Mouse (Mus musculus) liver, embryonic 15.5 days (tissue): Measurements from ENCODE around the gene Dnm1. TPM values are rescaled to one million over a fixed set of nuclear protein-coding genes. Genes with fewer than 3 reads are reported as not detected.

Source experiments
- ATAC-seq: fragments of 200-750 bp; cut with Nextera tagmentation; 2 replicates; pipeline ENCODE4 v1.8.0; 2017; ENCODE audit warnings: moderate number of reproducible peaks, mild to moderate bottlenecking, moderate library complexity; ENCODE audit not compliant: insufficient read depth
- H3K27ac ChIP-seq: fragments of 300-500 bp; sonication (generic); replicated peaks from 2 replicates; pipeline ENCODE4 v1.5.1; 2015; ENCODE audit warnings: mild to moderate bottlenecking, inconsistent platforms
- H3K27me3 ChIP-seq: fragments of 300-500 bp; sonication (generic); 2 replicates; pipeline ENCODE4 v1.6.1; 2015; ENCODE audit warnings: mild to moderate bottlenecking, inconsistent platforms
- H3K36me3 ChIP-seq: fragments of 300-500 bp; sonication (generic); replicated peaks from 2 replicates; pipeline ENCODE4 v1.6.1; 2015; ENCODE audit warnings: moderate library complexity, mild to moderate bottlenecking, inconsistent platforms
- H3K4me1 ChIP-seq: fragments of 300-500 bp; sonication (generic); replicated peaks from 2 replicates; pipeline ENCODE4 v1.6.1; 2015; ENCODE audit warnings: inconsistent platforms
- H3K4me2 ChIP-seq: fragments of 300-500 bp; sonication (generic); 2 replicates; pipeline ENCODE4 v1.6.1; 2015; ENCODE audit warnings: moderate library complexity, mild to moderate bottlenecking, inconsistent platforms
- H3K4me3 ChIP-seq: fragments of 300-500 bp; sonication (generic); replicated peaks from 2 replicates; pipeline ENCODE4 v1.5.1; 2015; ENCODE audit warnings: mild to moderate bottlenecking, inconsistent platforms
- H3K9ac ChIP-seq: fragments of 300-500 bp; sonication (generic); 2 replicates; pipeline ENCODE4 v1.6.1; 2015; ENCODE audit warnings: moderate library complexity, mild to moderate bottlenecking, inconsistent platforms
- H3K9me3 ChIP-seq: fragments of 300-500 bp; sonication (generic); replicated peaks from 2 replicates; pipeline ENCODE4 v1.6.1; 2016; ENCODE audit warnings: inconsistent platforms
- WGBS: fragments of 180-500 bp; shearing (Covaris S2); methylation state at CpG from one replicate; pipeline ENCODE4 v1.1.7; 2015; ENCODE audit warnings: mixed read lengths; ENCODE audit not compliant: insufficient replicate concordance; 5-methylcytosine and 5-hydroxymethylcytosine counted together
- polyA plus RNA-seq: library from polyadenylated mRNA; unstranded; fragments of >200 nt; fragmentation: Nextera tagmentation; extraction: Ambion mirVana; gene quantifications from 2 replicates; pipeline ENCODE4 v1.2.1, GENCODE M21; 2015

The Dnm1 gene
- polyA plus RNA-seq, 1 experiment from 2014 or later: 0.50 TPM

GRCm38 (mm10) chr2:32381775-32382223 lies 28.7 kb upstream of the Dnm1 start, which contains the start of gene 1110008P14Rik:
Gene 1110008P14Rik (minus strand): TSS chr2:32381938.
- Histone ChIP-seq H3K9ac (peak within 1 kb of the TSS; percentile 69), H3K36me3 (peaks cover 29% of the 10 kb centered on the region), H3K4me1 (peaks cover 25% of the 10 kb centered on the region), H3K4me3 (peak within 1 kb of the TSS; percentile 68), H3K9me3 (no peaks in the 10 kb centered on the region), H3K4me2 (peak within 1 kb of the TSS; percentile 98), H3K27me3 (peaks cover 36% of the 10 kb centered on the region), H3K27ac (peak within 1 kb of the TSS; percentile 74)
- under 1% methylated on average over 47 of the region's 47 CpGs for WGBS
- peak; percentile 92 for ATAC-seq

- Histone ChIP-seq H3K4me2 (peak overlapping the region; percentile 98), H3K27ac (peak overlapping the region; percentile 74), H3K27me3 (peaks cover 36% of the 10 kb centered on the region), H3K4me3 (peak overlapping the region; percentile 68), H3K4me1 (peaks cover 25% of the 10 kb centered on the region), H3K9me3 (no peaks in the 10 kb centered on the region), H3K9ac (peak overlapping the region; percentile 69), H3K36me3 (peaks cover 35% of the 10 kb centered on the region)
- WGBS: under 1% methylated on average over 27 of the region's 27 CpGs
- ATAC-seq: peak; percentile 35
Measured at GRCm38 (mm10) chr2:32381141-32381774, 28.1 kb upstream of the Dnm1 start.

- H3K27ac ChIP-seq: no peak overlapping the region
- no peak overlapping the region for H3K4me3 ChIP-seq
- 77% methylated on average over 7 of the region's 7 CpGs for WGBS
- peaks cover 25% of the 10 kb centered on the region for H3K4me1 ChIP-seq
- peaks cover 47% of the 10 kb centered on the region for H3K36me3 ChIP-seq
- H3K9me3 ChIP-seq: no peaks in the 10 kb centered on the region
- H3K4me2 ChIP-seq: no peak overlapping the region
- H3K9ac ChIP-seq: no peak overlapping the region
- no peak for ATAC-seq
- H3K27me3 ChIP-seq: peaks cover 30% of the 10 kb centered on the region
Measured at GRCm38 (mm10) chr2:32380001-32380500, 26.9 kb upstream of the Dnm1 start.

GRCm38 (mm10) chr2:32376963-32377362 lies 23.8 kb upstream of the Dnm1 start:
- H3K27me3 ChIP-seq: 0 out of 2 replicates have a peak, but pooled peaks cover under 1% of the 10 kb centered on the region
- H3K36me3 ChIP-seq: peaks cover 74% of the 10 kb centered on the region
- no peak for ATAC-seq
- WGBS: 77% methylated on average over 10 of the region's 10 CpGs
- no peak overlapping the region for H3K27ac ChIP-seq
- peaks cover 20% of the 10 kb centered on the region for H3K4me1 ChIP-seq
- no peak overlapping the region for H3K4me2 ChIP-seq
- H3K9me3 ChIP-seq: no peaks in the 10 kb centered on the region
- no peak overlapping the region for H3K9ac ChIP-seq
- H3K4me3 ChIP-seq: no peak overlapping the region

- H3K9me3 ChIP-seq: no peaks in the 10 kb centered on the region
- H3K36me3 ChIP-seq: peaks cover 90% of the 10 kb centered on the region
- H3K27me3 ChIP-seq: no peaks in the 10 kb centered on the region
- peaks cover 6% of the 10 kb centered on the region for H3K4me1 ChIP-seq
- H3K9ac ChIP-seq: no peak overlapping the region
- no peak overlapping the region for H3K27ac ChIP-seq
- ATAC-seq: no peak
- H3K4me3 ChIP-seq: no peak overlapping the region
- WGBS: 82% methylated on average over 13 of the region's 13 CpGs
- no peak overlapping the region for H3K4me2 ChIP-seq
Measured at GRCm38 (mm10) chr2:32375317-32375940, 22.3 kb upstream of the Dnm1 start.

GRCm38 (mm10) chr2:32374191-32374590 lies 21.1 kb upstream of the Dnm1 start:
- Histone ChIP-seq H3K27ac (no peak overlapping the region), H3K4me1 (no peaks in the 10 kb centered on the region), H3K27me3 (no peaks in the 10 kb centered on the region), H3K36me3 (peaks cover 95% of the 10 kb centered on the region), H3K9ac (no peak overlapping the region), H3K4me3 (no peak overlapping the region), H3K4me2 (no peak overlapping the region), H3K9me3 (no peaks in the 10 kb centered on the region)
- no peak for ATAC-seq
- 82% methylated on average over 10 of the region's 10 CpGs for WGBS

GRCm38 (mm10) chr2:32367315-32367714 lies 14.2 kb upstream of the Dnm1 start:
- Histone ChIP-seq H3K9ac (no peak overlapping the region), H3K27me3 (no peaks in the 10 kb centered on the region), H3K27ac (no peak overlapping the region), H3K36me3 (peaks cover 65% of the 10 kb centered on the region), H3K4me1 (peaks cover 23% of the 10 kb centered on the region), H3K4me3 (no peak overlapping the region), H3K4me2 (no peak overlapping the region), H3K9me3 (no peaks in the 10 kb centered on the region)
- WGBS: 80% methylated on average over 5 of the region's 5 CpGs
- ATAC-seq: no peak

GRCm38 (mm10) chr2:32364121-32364520 lies 11.0 kb upstream of the Dnm1 start:
- Histone ChIP-seq H3K27me3 (peaks cover 4% of the 10 kb centered on the region; the same call in 1 of the 2 replicates), H3K9me3 (no peaks in the 10 kb centered on the region), H3K36me3 (peaks cover 35% of the 10 kb centered on the region), H3K4me1 (peaks cover 42% of the 10 kb centered on the region), H3K9ac (peak overlapping the region; percentile 91; the same call in 1 of the 2 replicates), H3K4me3 (peak overlapping the region; percentile 90), H3K27ac (peak overlapping the region; percentile 95), H3K4me2 (peak overlapping the region; percentile 93)
- WGBS: 50% methylated on average over 8 of the region's 8 CpGs
- no peak for ATAC-seq

- Histone ChIP-seq H3K27ac (peak overlapping the region; percentile 95), H3K27me3 (peaks cover 4% of the 10 kb centered on the region; the same call in 1 of the 2 replicates), H3K4me2 (peak overlapping the region; percentile 93), H3K4me1 (peaks cover 42% of the 10 kb centered on the region), H3K4me3 (peak overlapping the region; percentile 90), H3K9me3 (no peaks in the 10 kb centered on the region), H3K9ac (peak overlapping the region; percentile 91), H3K36me3 (peaks cover 33% of the 10 kb centered on the region)
- peak; percentile 56 for ATAC-seq
- 6% methylated on average over 19 of the region's 19 CpGs for WGBS
Measured at GRCm38 (mm10) chr2:32363376-32364106, 10.4 kb upstream of the Dnm1 start.

- no peaks in the 10 kb centered on the region for H3K9me3 ChIP-seq
- under 1% methylated on average over 53 of the region's 53 CpGs for WGBS
Measured at GRCm38 (mm10) chr2:32362817-32363340, 9.7 kb upstream of the Dnm1 start.

More at GRCm38 (mm10) chr2:32362817-32363340, 9.7 kb upstream of the Dnm1 start:
- peaks cover 42% of the 10 kb centered on the region for H3K4me1 ChIP-seq
- H3K36me3 ChIP-seq: peaks cover 27% of the 10 kb centered on the region
- peak overlapping the region; percentile 95 for H3K27ac ChIP-seq
- ATAC-seq: peak; percentile 81
- H3K4me3 ChIP-seq: peak overlapping the region; percentile 90
- peak overlapping the region; percentile 91 for H3K9ac ChIP-seq
- peaks cover 4% of the 10 kb centered on the region; the same call in 1 of the 2 replicates for H3K27me3 ChIP-seq
- peak overlapping the region; percentile 93 for H3K4me2 ChIP-seq
